Mouse (Mus musculus) CH12.LX (cell line): ENCODE results near the gene Olfr71. TPM values are rescaled to one million over a fixed set of nuclear protein-coding genes. Genes with fewer than 3 reads are reported as not detected.

ENCODE experiments used
- DNase-seq: peaks from one replicate; pipeline ENCODE4 v3.0.0-alpha.2; 2013; ENCODE audit errors: extremely low read depth
- H3K27ac ChIP-seq: 2 replicates; pipeline ENCODE4 v1.5.1; 2012; ENCODE audit warnings: low read depth, mild to moderate bottlenecking, control low read depth, moderate library complexity; ENCODE audit not compliant: insufficient read depth
- H3K27me3 ChIP-seq: replicated peaks from 2 replicates; pipeline ENCODE3; 2012; ENCODE audit warnings: inconsistent platforms
- H3K36me3 ChIP-seq, 2 experiments: replicated peaks in 1 of 2; 2 replicates each; pipeline versions ENCODE3 to v1.6.1; 2012; ENCODE audit warnings: inconsistent platforms in 1 of 2, low read length in 1 of 2, mild to moderate bottlenecking in 1 of 2, mixed read lengths in 1 of 2, moderate library complexity in 1 of 2; ENCODE audit not compliant: control insufficient read depth in 1 of 2, insufficient read depth in 1 of 2
- H3K4me1 ChIP-seq, 2 experiments: 2 replicates each; pipeline ENCODE4 v1.6.1; 2012; ENCODE audit warnings: inconsistent platforms in 1 of 2, moderate library complexity in 1 of 2; ENCODE audit not compliant: insufficient read depth in 2 of 2, control insufficient read depth in 1 of 2
- H3K4me2 ChIP-seq: 2 replicates; pipeline ENCODE4 v1.6.1; 2012; ENCODE audit warnings: low read depth, mild to moderate bottlenecking, control low read depth; ENCODE audit not compliant: poor library complexity, insufficient read depth, severe bottlenecking
- H3K4me3 ChIP-seq, 3 experiments: fragments of 150-350 bp in 1 of 3; sonication (generic) in 1 of 3; replicated peaks in 1 of 3; 2 replicates each; pipeline versions ENCODE3 to v1.5.1; 2011 to 2012; ENCODE audit warnings: low read depth in 2 of 3, low read length in 2 of 3, mild to moderate bottlenecking in 2 of 3, moderate library complexity in 2 of 3, control low read depth in 1 of 3, improper control_type of control experiment in 1 of 3, inconsistent platforms in 1 of 3, mixed read lengths in 1 of 3; ENCODE audit not compliant: poor library complexity in 1 of 3
- H3K79me2 ChIP-seq: replicated peaks from 2 replicates; pipeline ENCODE4 v1.6.1; 2012; ENCODE audit warnings: mild to moderate bottlenecking, moderate library complexity; ENCODE audit not compliant: control insufficient read depth, poor library complexity, insufficient read depth, severe bottlenecking; ENCODE audit errors: extremely low read depth
- H3K9ac ChIP-seq: 2 replicates; pipeline ENCODE4 v1.6.1; 2012; ENCODE audit warnings: low read depth, mild to moderate bottlenecking, control low read depth, moderate library complexity; ENCODE audit not compliant: insufficient read depth
- H3K9me3 ChIP-seq: replicated peaks from 2 replicates; pipeline ENCODE3; 2012; ENCODE audit warnings: low read length, inconsistent platforms, mixed read lengths
- BHLHE40 ChIP-seq: IDR thresholded peaks from 2 replicates; pipeline ENCODE4 v1.6.1; 2011; ENCODE audit warnings: mild to moderate bottlenecking, low read depth, low read length, improper control_type of control experiment
- CTCF ChIP-seq, 2 experiments: IDR thresholded peaks in 1 of 2; conservative IDR thresholded peaks in 1 of 2; 2 replicates each; pipeline ENCODE4 v1.5.1; 2011 to 2012; ENCODE audit warnings: low read depth in 2 of 2, low read length in 2 of 2, improper control_type of control experiment in 1 of 2, inconsistent platforms in 1 of 2, mild to moderate bottlenecking in 1 of 2, moderate library complexity in 1 of 2
- ELF1 ChIP-seq: IDR thresholded peaks from 2 replicates; pipeline ENCODE4 v1.6.1; 2014; ENCODE audit warnings: low read depth, mild to moderate bottlenecking, inconsistent platforms, low read length, improper control_type of control experiment
- EP300 ChIP-seq: IDR thresholded peaks from 2 replicates; pipeline ENCODE4 v1.6.1; 2011; ENCODE audit warnings: low read length, improper control_type of control experiment
- ETS1 ChIP-seq: conservative IDR thresholded peaks from 2 replicates; pipeline ENCODE4 v1.6.1; 2012; ENCODE audit warnings: low read depth, mild to moderate bottlenecking, inconsistent platforms, low read length, improper control_type of control experiment, moderate library complexity
- GABPA ChIP-seq: IDR thresholded peaks from 2 replicates; pipeline ENCODE4 v1.6.1; 2012; ENCODE audit warnings: low read depth, low read length, improper control_type of control experiment, inconsistent platforms; ENCODE audit not compliant: insufficient replicate concordance
- HCFC1 ChIP-seq: IDR thresholded peaks from 2 replicates; pipeline ENCODE4 v1.6.1; 2012; ENCODE audit warnings: low read depth, mild to moderate bottlenecking, inconsistent platforms, low read length, improper control_type of control experiment
- JUN ChIP-seq: IDR thresholded peaks from 2 replicates; pipeline ENCODE4 v1.6.1; 2011; ENCODE audit warnings: low read depth, mild to moderate bottlenecking, low read length, improper control_type of control experiment, moderate library complexity; ENCODE audit not compliant: insufficient read depth
- JUND ChIP-seq: conservative IDR thresholded peaks from 2 replicates; pipeline ENCODE4 v1.6.1; 2011; ENCODE audit warnings: low read depth, low read length, improper control_type of control experiment
- MAX ChIP-seq: IDR thresholded peaks from 2 replicates; pipeline ENCODE4 v1.6.1; 2011; ENCODE audit warnings: low read length, improper control_type of control experiment
- MAZ ChIP-seq: IDR thresholded peaks from 2 replicates; pipeline ENCODE4 v1.6.1; 2012; ENCODE audit warnings: low read depth, mild to moderate bottlenecking, inconsistent platforms, low read length, improper control_type of control experiment, moderate library complexity
- MYC ChIP-seq: IDR thresholded peaks from 2 replicates; pipeline ENCODE4 v1.6.1; 2011; ENCODE audit warnings: low read depth, mild to moderate bottlenecking, improper control_type of control experiment, low read length
- NELFE ChIP-seq: IDR thresholded peaks from 2 replicates; pipeline ENCODE4 v1.6.1; 2011; ENCODE audit warnings: low read depth, low read length, improper control_type of control experiment
- NRF1 ChIP-seq: IDR thresholded peaks from 2 replicates; pipeline ENCODE4 v1.6.1; 2014; ENCODE audit warnings: low read depth, mild to moderate bottlenecking, inconsistent platforms, low read length, improper control_type of control experiment, moderate library complexity
- SIN3A ChIP-seq: IDR thresholded peaks from 2 replicates; pipeline ENCODE4 v1.6.1; 2012; ENCODE audit warnings: low read length, improper control_type of control experiment, inconsistent platforms
- SMC3 ChIP-seq: IDR thresholded peaks from 2 replicates; pipeline ENCODE4 v1.6.1; 2011; ENCODE audit warnings: low read depth, low read length, improper control_type of control experiment
- TCF12 ChIP-seq: IDR thresholded peaks from 2 replicates; pipeline ENCODE4 v1.6.1; 2014; ENCODE audit warnings: low read depth, mild to moderate bottlenecking, inconsistent platforms, low read length, improper control_type of control experiment
- UBTF ChIP-seq: IDR thresholded peaks from 2 replicates; pipeline ENCODE4 v1.6.1; 2012; ENCODE audit warnings: low read depth, mild to moderate bottlenecking, inconsistent platforms, low read length, improper control_type of control experiment, moderate library complexity
- ZNF384 ChIP-seq: IDR thresholded peaks from 2 replicates; pipeline ENCODE4 v1.6.1; 2012; ENCODE audit warnings: low read depth, low read length, improper control_type of control experiment, inconsistent platforms
- dilution Hi-C: fragments of 300-500 bp; cut with MboI; formaldehyde crosslinking; loops from 2 replicates; pipeline ENCODE4 v1.14.3; 2020; ENCODE audit warnings: low sequenced_read_pairs; ENCODE audit not compliant: extremely low pct_unique_long_range_greater_than_20kb, extremely low pct_ligation_motif_present
- in situ Hi-C: fragments of 300-500 bp; cut with MboI; formaldehyde crosslinking; loops from 3 replicates; pipeline ENCODE4 v1.14.3; 2019; ENCODE audit warnings: low sequenced_read_pairs, low pct_ligation_motif_present, low pct_unique_long_range_greater_than_20kb, mixed read lengths
- polyA plus RNA-seq: library from polyadenylated mRNA; unstranded; fragments of >175 nt; gene quantifications from 2 replicates; pipeline ENCODE4 v1.2.1, GENCODE M21; 2012; ENCODE audit warnings: low read depth; ENCODE audit not compliant: insufficient read length
- total RNA-seq, 2 experiments: library from RNA; depleted of rRNA; stranded (reverse); fragments of 300-350 nt in 1 of 2; fragments of >200 nt in 1 of 2; gene quantifications; 2 replicates each; pipeline ENCODE4 v1.2.3; 2012 to 2014

Gene Olfr71
- total and polyA plus RNA-seq, 3 experiments = not detected

GRCm38 (mm10) chr4:43703851-43704250, 6.2 kb downstream of the Olfr71 start:
- no peak for TF ChIP-seq CTCF (conservative IDR thresholded peaks at IDR 0.05 in 1 of 2, IDR thresholded peaks at IDR 0.05 in 1 of 2; ENCODE audit: low read depth in 2 of 2, low read length in 2 of 2)
- no peak for TF ChIP-seq JUND
- TF ChIP-seq SIN3A = no peak
- no peak for TF ChIP-seq ETS1
- no peak for TF ChIP-seq NELFE
- no peak for TF ChIP-seq ELF1
- TF ChIP-seq EP300 = no peak
- no peak for TF ChIP-seq ZNF384
- TF ChIP-seq HCFC1 = no peak
- TF ChIP-seq GABPA = no peak
- TF ChIP-seq TCF12 = no peak
- no peak for TF ChIP-seq SMC3
- TF ChIP-seq NRF1 = no peak
- no peak for TF ChIP-seq BHLHE40
- DNase-seq = no peak
- Histone ChIP-seq H3K4me2 (no peak overlapping the region), H3K9ac (no peak overlapping the region), H3K79me2 (no peaks in the 10 kb centered on the region), H3K27me3 (peaks cover 94% of the 10 kb centered on the region), H3K36me3 (no peaks in the 10 kb centered on the region), H3K27ac (no peak overlapping the region), H3K9me3 (no peaks in the 10 kb centered on the region), H3K4me1 (no peaks in the 10 kb centered on the region), H3K4me3 (no peak overlapping the region)
- dilution Hi-C loops (no loop called here), in situ Hi-C loops (no loop called here)

- H3K9ac ChIP-seq = no peak overlapping the region
- in situ Hi-C loops (no loop called here), dilution Hi-C loops (no loop called here)
- H3K4me1 ChIP-seq = no peaks in the 10 kb centered on the region
- H3K9me3 ChIP-seq = no peaks in the 10 kb centered on the region
- no peaks in the 10 kb centered on the region for H3K79me2 ChIP-seq
- peak; percentile 4 for DNase-seq
- H3K4me2 ChIP-seq = no peak overlapping the region
- TF ChIP-seq UBTF (no peak), CTCF (conservative IDR thresholded peaks at IDR 0.05 in 1 of 2, IDR thresholded peaks at IDR 0.05 in 1 of 2; ENCODE audit: low read depth in 2 of 2, low read length in 2 of 2) (peak; percentile 29 to 46), MAX (no peak)
- peaks cover 94% of the 10 kb centered on the region for H3K27me3 ChIP-seq
- no peak overlapping the region for H3K27ac ChIP-seq
- H3K36me3 ChIP-seq = no peaks in the 10 kb centered on the region
- H3K4me3 ChIP-seq = no peak overlapping the region
Observed at GRCm38 (mm10) chr4:43703439-43703838, 6.6 kb downstream of the Olfr71 start.

- TF ChIP-seq JUN (no peak), MYC (no peak), EP300 (no peak), ELF1 (no peak), MAZ (no peak), SIN3A (no peak)
- TF ChIP-seq, all 38 proteins: peak for 0
- no peak within 1 kb of the TSS for H3K4me3 ChIP-seq
- H3K9me3 ChIP-seq = no peaks in the 10 kb centered on the region
- dilution Hi-C loops (no loop called here), in situ Hi-C loops (no loop called here)
- H3K27me3 ChIP-seq = peaks cover 94% of the 10 kb centered on the region
- H3K36me3 ChIP-seq = no peaks in the 10 kb centered on the region
- no peaks in the 10 kb centered on the region for H3K79me2 ChIP-seq
- DNase-seq = no peak
- H3K27ac ChIP-seq = no peak within 1 kb of the TSS
- no peaks in the 10 kb centered on the region for H3K4me1 ChIP-seq
- H3K4me2 ChIP-seq = no peak within 1 kb of the TSS
- no peak within 1 kb of the TSS for H3K9ac ChIP-seq
Observed at GRCm38 (mm10) chr4:43700707-43701106, 9.3 kb downstream of the Olfr71 start, which contains the start of gene Olfr70. Olfr70 (minus strand) TSS chr4:43700807.
